Mouse (Mus musculus) liver, postnatal 0 days (tissue): ENCODE measurements at regions not wholly inside any gene's neighbourhood (a gene's known extent, or its start where the extent isn't known, plus 50 kb on each side); places are given as distances from the start of the nearest gene placed in this dataset.

Source experiments
- ATAC-seq: fragments of 200-750 bp; cut with Nextera tagmentation; 2 replicates; pipeline ENCODE4 v1.8.0; 2017; ENCODE audit warnings: mild to moderate bottlenecking, moderate library complexity
- DNase-seq: peaks from one replicate; pipeline ENCODE4 v3.0.0-alpha.2; 2016
- H3K27ac ChIP-seq: fragments of 300-500 bp; sonication (generic); 2 replicates; pipeline ENCODE4 v1.5.1; 2014; ENCODE audit warnings: antibody characterized with exemption, moderate library complexity, mild to moderate bottlenecking, low read depth
- H3K27me3 ChIP-seq: fragments of 300-500 bp; sonication (generic); 2 replicates; pipeline ENCODE4 v1.6.1; 2014; ENCODE audit warnings: low read length, control low read depth, mixed read lengths; ENCODE audit not compliant: insufficient read depth
- H3K36me3 ChIP-seq: fragments of 300-500 bp; sonication (generic); replicated peaks from 2 replicates; pipeline ENCODE4 v1.6.1; 2014; ENCODE audit warnings: mild to moderate bottlenecking, control low read depth, low read length, moderate library complexity, mixed read lengths; ENCODE audit not compliant: insufficient read depth
- H3K4me1 ChIP-seq: fragments of 300-500 bp; sonication (generic); 2 replicates; pipeline ENCODE4 v1.6.1; 2014; ENCODE audit warnings: antibody characterized with exemption, mild to moderate bottlenecking, control low read depth; ENCODE audit not compliant: insufficient read depth
- H3K4me2 ChIP-seq: fragments of 300-500 bp; sonication (generic); 2 replicates; pipeline ENCODE4 v1.6.1; 2014; ENCODE audit warnings: low read depth, mild to moderate bottlenecking, low read length, moderate library complexity, mixed read lengths
- H3K4me3 ChIP-seq: fragments of 300-500 bp; sonication (generic); 2 replicates; pipeline ENCODE4 v1.5.1; 2014; ENCODE audit warnings: low read depth, low read length
- H3K9ac ChIP-seq: fragments of 300-500 bp; sonication (generic); replicated peaks from 2 replicates; pipeline ENCODE4 v1.6.1; 2014; ENCODE audit warnings: mild to moderate bottlenecking, moderate library complexity
- H3K9me3 ChIP-seq: fragments of 300-500 bp; sonication (generic); 2 replicates; pipeline ENCODE4 v1.6.1; 2016; ENCODE audit warnings: mild to moderate bottlenecking, control low read depth, low read length, mixed read lengths
- CTCF ChIP-seq: sonication (generic); IDR thresholded peaks from 2 replicates; pipeline ENCODE4 v1.5.1; 2016; ENCODE audit warnings: antibody characterized with exemption, low read depth
- EP300 ChIP-seq: IDR thresholded peaks from 2 replicates; pipeline ENCODE4 v1.6.1; 2016; ENCODE audit warnings: antibody characterized with exemption, low read depth, mild to moderate bottlenecking
- WGBS: fragments of 180-500 bp; shearing (Covaris S2); extraction: QIAGEN DNeasy Blood & Tissue Kit; methylation state at CpG from one replicate; pipeline ENCODE4 v1.1.7; 2014; ENCODE audit not compliant: insufficient replicate concordance; 5-methylcytosine and 5-hydroxymethylcytosine counted together

DNA sequence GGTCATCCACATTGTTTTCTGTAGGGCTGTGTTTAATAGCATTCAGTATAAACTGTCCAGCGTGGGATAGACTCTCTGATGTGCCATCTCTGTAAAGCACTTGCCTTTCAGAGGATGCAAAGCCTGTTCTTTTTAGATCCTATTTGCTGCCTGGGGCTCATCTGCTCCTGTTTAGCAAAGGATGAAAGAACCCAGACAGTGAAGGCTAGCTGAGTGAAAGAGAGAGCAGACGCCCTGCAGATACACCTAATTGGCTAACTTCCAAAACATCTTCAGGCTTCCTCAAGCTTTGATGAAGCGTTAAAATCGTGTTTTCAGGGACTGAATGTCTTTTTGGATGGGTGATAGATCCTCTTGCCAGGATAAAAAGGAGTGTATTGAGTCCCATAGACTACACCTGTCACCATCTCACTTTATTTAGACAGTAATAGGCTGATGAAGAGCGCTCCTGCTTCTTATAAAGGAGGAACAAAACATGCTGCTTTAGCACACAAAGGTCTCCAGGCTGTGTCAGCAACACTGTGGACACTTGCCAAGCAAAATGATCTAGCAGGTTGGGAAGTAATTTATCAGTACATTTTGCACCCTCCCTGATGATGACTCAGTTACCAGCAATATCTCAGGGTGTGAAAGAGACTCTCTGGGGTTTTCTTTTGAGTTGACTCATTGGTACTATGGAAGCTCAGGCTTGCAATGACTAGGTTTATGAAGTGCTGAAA is 4717.3 kb downstream of the 9330182O14Rik start:
- no peaks in the 10 kb centered on the region for H3K9me3 ChIP-seq

DNA sequence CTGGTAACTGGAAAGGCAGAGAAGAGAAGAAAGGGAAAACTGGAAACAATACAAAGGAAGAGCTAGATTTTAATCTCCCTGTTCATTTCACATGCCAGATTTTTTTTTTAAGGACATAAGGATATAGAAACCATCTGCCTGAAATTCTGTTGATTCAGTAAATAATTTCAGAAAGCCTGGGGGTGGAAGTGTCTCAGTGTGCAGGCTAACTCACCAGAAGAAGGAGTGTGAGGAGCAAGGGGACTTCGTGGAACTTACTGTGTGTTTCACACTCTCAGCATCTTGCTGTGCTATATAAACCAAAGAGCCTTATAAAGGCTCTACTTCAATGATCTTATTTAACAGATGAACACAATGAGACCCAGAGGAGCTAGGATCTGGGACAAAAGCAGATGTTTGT is 4722.9 kb downstream of the 9330182O14Rik start:
- Histone ChIP-seq H3K4me3 (no peak overlapping the region), H3K27me3 (no peaks in the 10 kb centered on the region), H3K27ac (no peak overlapping the region), H3K9me3 (no peaks in the 10 kb centered on the region), H3K9ac (no peak overlapping the region), H3K4me2 (no peak overlapping the region), H3K4me1 (no peaks in the 10 kb centered on the region), H3K36me3 (no peaks in the 10 kb centered on the region)
- DNase-seq (no peak), ATAC-seq (no peak)
- TF ChIP-seq CTCF (no peak), EP300 (no peak)
- 54% methylated on average over 1 of the region's 1 CpGs for WGBS

More for the DNA sequence above, 4717.3 kb downstream of the 9330182O14Rik start:
- Histone ChIP-seq H3K27me3 (no peaks in the 10 kb centered on the region), H3K9ac (no peak overlapping the region), H3K36me3 (no peaks in the 10 kb centered on the region), H3K4me1 (no peaks in the 10 kb centered on the region), H3K27ac (no peak overlapping the region), H3K4me3 (no peak overlapping the region), H3K4me2 (no peak overlapping the region)
- TF ChIP-seq EP300 (no peak), CTCF (no peak)
- ATAC-seq, result no peak
- 60% methylated on average over 5 of the region's 5 CpGs for WGBS
- no peak for DNase-seq

DNA sequence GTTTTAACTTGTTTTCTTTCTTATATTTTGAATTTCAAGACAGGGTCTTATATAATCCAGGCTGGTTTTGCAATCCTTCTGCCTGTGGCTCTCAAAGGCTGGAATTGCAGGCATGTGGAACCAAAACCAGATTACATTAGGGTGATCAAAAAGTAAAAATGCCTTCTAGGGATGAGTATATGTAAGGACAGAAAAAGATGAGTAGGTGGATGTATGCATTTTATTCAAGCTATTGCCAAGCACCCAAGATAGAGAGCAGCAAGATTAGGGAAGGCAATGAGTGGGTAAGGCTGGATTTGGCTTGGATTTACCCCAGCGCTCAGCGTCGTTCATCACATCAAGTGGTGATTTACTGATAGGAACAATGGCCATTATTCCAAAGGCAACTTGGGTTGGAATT is 4725.2 kb downstream of the 9330182O14Rik start:
- TF ChIP-seq EP300, result no peak
- no peak for TF ChIP-seq CTCF
- no peaks in the 10 kb centered on the region for H3K9me3 ChIP-seq

DNA sequence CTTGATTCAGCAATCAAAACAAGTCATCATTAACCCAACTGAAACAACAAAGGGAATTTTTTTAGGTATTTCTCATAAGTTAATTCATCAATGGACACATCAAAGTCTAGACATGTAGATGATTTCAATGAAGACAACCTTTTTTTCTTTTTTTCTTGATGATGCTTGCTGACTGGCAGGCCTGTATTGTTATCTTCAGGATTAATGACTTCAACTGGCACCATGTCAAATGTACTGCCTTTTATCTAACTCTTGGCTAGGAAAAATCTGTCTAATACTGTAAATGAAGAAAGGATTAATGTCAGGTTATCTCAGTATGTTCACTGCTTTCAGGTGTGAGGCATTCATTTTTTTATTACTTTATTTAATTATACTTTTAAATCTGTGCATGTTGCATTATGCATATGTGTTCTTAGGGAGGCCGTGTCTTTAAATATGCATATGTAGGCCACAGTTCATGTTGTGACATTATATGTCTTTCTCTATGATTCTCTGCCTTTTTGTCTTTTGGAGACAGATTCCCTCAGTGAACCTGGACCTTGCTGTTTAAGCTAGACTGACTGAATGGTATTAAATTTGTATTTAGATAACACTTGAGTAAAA is 4726.1 kb downstream of the 9330182O14Rik start:
- WGBS, result 88% methylated on average over 1 of the region's 1 CpGs
- no peak overlapping the region for H3K4me2 ChIP-seq
- no peak overlapping the region for H3K4me3 ChIP-seq
- DNase-seq (no peak), ATAC-seq (no peak)
- H3K9ac ChIP-seq, result no peak overlapping the region
- H3K27me3 ChIP-seq, result no peaks in the 10 kb centered on the region
- H3K4me1 ChIP-seq, result no peaks in the 10 kb centered on the region
- TF ChIP-seq EP300 (no peak), CTCF (no peak)
- no peaks in the 10 kb centered on the region for H3K36me3 ChIP-seq
- H3K9me3 ChIP-seq, result no peaks in the 10 kb centered on the region
- H3K27ac ChIP-seq, result no peak overlapping the region

More for the DNA sequence above, 4725.2 kb downstream of the 9330182O14Rik start:
- H3K36me3 ChIP-seq, result no peaks in the 10 kb centered on the region
- no peak overlapping the region for H3K27ac ChIP-seq
- H3K4me3 ChIP-seq, result no peak overlapping the region
- H3K4me2 ChIP-seq, result no peak overlapping the region
- no peaks in the 10 kb centered on the region for H3K27me3 ChIP-seq
- H3K4me1 ChIP-seq, result no peaks in the 10 kb centered on the region
- 80% methylated on average over 3 of the region's 3 CpGs for WGBS
- no peak for DNase-seq
- no peak for ATAC-seq
- no peak overlapping the region for H3K9ac ChIP-seq

DNA sequence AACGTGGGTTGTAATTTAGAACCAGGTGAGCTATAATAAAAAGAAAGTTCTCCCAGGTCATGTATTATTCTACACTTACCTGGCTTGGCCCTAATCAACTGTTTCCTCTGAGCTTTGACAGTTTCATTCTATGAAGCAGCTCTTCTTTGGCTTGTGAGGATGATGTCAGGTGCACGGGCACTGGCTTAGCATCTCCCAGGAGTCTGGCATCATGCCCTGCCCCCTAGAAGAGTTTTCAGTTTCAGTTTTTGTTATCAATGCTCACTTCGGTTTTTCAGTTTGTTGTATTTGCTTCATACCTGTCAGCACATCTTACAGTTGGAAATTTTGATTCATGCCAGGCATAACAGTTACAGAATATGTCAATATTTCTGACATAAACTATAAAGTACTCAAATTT is 4734.4 kb downstream of the 9330182O14Rik start:
- DNase-seq (no peak), ATAC-seq (no peak)
- Histone ChIP-seq H3K27ac (no peak overlapping the region), H3K4me1 (no peaks in the 10 kb centered on the region), H3K4me2 (no peak overlapping the region), H3K9ac (no peak overlapping the region), H3K4me3 (no peak overlapping the region), H3K9me3 (no peaks in the 10 kb centered on the region), H3K36me3 (no peaks in the 10 kb centered on the region), H3K27me3 (no peaks in the 10 kb centered on the region)
- WGBS, result 59% methylated on average over 3 of the region's 3 CpGs
- TF ChIP-seq CTCF (no peak), EP300 (no peak)

DNA sequence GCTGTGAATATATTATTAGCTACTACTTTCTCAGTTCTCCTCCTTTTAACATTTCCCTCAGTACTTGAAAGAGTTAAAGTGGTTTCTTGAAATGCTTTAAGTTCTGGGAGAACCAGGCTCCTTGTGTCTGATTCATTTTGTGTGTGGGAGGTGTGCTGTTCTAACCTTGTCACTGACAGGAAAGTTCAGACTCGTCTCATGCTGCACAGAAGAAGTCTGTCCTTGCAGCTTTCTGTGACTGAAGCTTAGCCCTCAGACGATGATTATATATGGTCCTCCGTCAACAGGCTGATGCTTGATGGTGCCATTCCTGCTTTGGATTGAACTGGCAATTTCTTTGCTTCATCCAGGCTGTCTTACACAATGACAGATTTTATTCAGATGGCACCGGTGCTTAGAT is 4734.9 kb downstream of the 9330182O14Rik start:
- Histone ChIP-seq H3K4me2 (no peak overlapping the region), H3K9ac (no peak overlapping the region), H3K36me3 (no peaks in the 10 kb centered on the region), H3K27me3 (no peaks in the 10 kb centered on the region), H3K9me3 (no peaks in the 10 kb centered on the region), H3K4me1 (no peaks in the 10 kb centered on the region), H3K27ac (no peak overlapping the region), H3K4me3 (no peak overlapping the region)
- WGBS, result 68% methylated on average over 4 of the region's 4 CpGs
- no peak for TF ChIP-seq EP300
- no peak for TF ChIP-seq CTCF
- ATAC-seq, result no peak
- DNase-seq, result no peak
